Mouse (Mus musculus): ENCODE results near the gene Nol4l. TPM values are rescaled to one million over a fixed set of nuclear protein-coding genes. Genes with fewer than 3 reads are reported as not detected.

The Nol4l gene
- polyA plus RNA-seq, 1 experiment from 2014 or later, result 11.5 TPM

- under 1% methylated on average over 36 of the region's 70 CpGs for WGBS
- Histone ChIP-seq H3K4me3 (replicated peaks; ENCODE audit: low read length) (peak overlapping the region; percentile 75), H3K9me3 (replicated peaks; ENCODE audit: control insufficient read depth, low read length) (no peaks in the 10 kb centered on the region), H3K27ac (ENCODE audit: low read length) (peak overlapping the region; percentile 66), H3K36me3 (ENCODE audit: control insufficient read depth, insufficient read depth, low read length) (no peaks in the 10 kb centered on the region), H3K9ac (ENCODE audit: low read length) (peak overlapping the region; percentile 76), H3K4me1 (ENCODE audit: control insufficient read depth, insufficient read depth, low read length) (peaks cover 33% of the 10 kb centered on the region), H3K27me3 (ENCODE audit: control insufficient read depth, insufficient read depth, low read length) (peaks cover 12% of the 10 kb centered on the region; the same call in 1 of the 2 replicates), H3K4me2 (ENCODE audit: low read depth, low read length) (peak overlapping the region; percentile 100)
- ATAC-seq (ENCODE audit: insufficient read depth, low FRiP score), result peak; percentile 30
Observed at GRCm38 (mm10) chr2:153528571-153529364, 1.0 kb downstream of the Nol4l start.

DNA sequence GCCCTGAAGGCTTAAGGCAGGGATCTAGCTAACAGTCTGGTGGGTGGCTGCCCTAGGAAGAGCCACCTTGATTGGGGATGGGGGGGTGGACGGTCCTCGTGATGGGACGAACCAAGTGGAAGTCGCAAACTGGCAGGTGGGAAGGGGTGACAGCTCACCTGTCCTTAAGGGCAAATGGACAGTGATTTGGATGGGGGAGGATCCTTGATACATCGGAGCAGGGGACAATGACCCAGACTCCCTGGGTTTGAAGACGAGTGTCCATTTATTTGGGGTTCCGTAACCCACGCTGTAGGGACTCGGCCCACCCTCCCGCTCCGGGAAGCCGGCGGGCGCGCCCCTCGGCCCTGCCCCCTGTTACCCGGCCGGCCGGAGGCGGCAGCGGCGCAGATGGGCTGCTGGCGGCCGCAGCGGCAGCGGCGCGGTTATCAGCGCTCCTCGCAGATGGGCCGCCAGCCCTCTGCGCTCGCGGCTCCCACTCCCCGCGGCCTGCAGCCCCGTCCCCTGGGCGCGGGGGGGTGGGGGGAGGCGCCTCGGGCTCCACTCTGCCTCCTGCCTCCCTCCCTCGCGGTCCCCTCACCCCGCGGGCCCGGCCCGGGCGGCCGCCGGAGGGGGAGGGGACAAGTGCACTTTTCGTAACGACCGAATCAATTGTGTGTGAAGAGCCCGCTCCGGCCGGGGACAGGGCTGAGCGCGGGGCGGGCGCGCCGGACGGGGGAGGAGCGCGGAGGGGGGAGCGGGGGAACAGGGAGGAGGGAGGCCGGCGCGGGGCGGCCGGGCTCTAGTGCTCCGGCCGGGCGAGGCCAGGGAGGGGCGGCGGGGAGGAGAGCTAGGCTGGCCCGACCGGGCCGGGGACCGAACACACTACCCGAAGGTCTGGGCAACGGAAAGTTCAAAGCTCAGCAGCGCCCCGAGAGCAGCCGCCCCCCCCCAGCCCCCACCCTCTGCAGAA lies 1.9 kb downstream of the Nol4l start:
- H3K4me1 ChIP-seq (ENCODE audit: control insufficient read depth, insufficient read depth, low read length), result peaks cover 37% of the 10 kb centered on the region
- H3K27ac ChIP-seq (ENCODE audit: low read length), result peak overlapping the region; percentile 66
- WGBS, result 4% methylated on average over 74 of the region's 85 CpGs
- peak overlapping the region; percentile 76 for H3K9ac ChIP-seq (ENCODE audit: low read length)
- no peaks in the 10 kb centered on the region for H3K36me3 ChIP-seq (ENCODE audit: control insufficient read depth, insufficient read depth, low read length)
- peak overlapping the region; percentile 75 for H3K4me3 ChIP-seq (replicated peaks; ENCODE audit: low read length)
- peaks cover 12% of the 10 kb centered on the region; the same call in 1 of the 2 replicates for H3K27me3 ChIP-seq (ENCODE audit: control insufficient read depth, insufficient read depth, low read length)
- ATAC-seq (ENCODE audit: insufficient read depth, low FRiP score), result peak; percentile 70
- no peaks in the 10 kb centered on the region for H3K9me3 ChIP-seq (replicated peaks; ENCODE audit: control insufficient read depth, low read length)
- peak overlapping the region; percentile 100 for H3K4me2 ChIP-seq (ENCODE audit: low read depth, low read length)

GRCm38 (mm10) chr2:153526850-153527530 lies 2.8 kb downstream of the Nol4l start:
- 59% methylated on average over 9 of the region's 9 CpGs for WGBS
- no peak overlapping the region for H3K4me3 ChIP-seq (replicated peaks; ENCODE audit: low read length)
- H3K9ac ChIP-seq (ENCODE audit: low read length), result no peak overlapping the region; the same call in 1 of the 2 replicates
- H3K27me3 ChIP-seq (ENCODE audit: control insufficient read depth, insufficient read depth, low read length), result peaks cover 12% of the 10 kb centered on the region; the same call in 1 of the 2 replicates
- no peaks in the 10 kb centered on the region for H3K36me3 ChIP-seq (ENCODE audit: control insufficient read depth, insufficient read depth, low read length)
- H3K4me1 ChIP-seq (ENCODE audit: control insufficient read depth, insufficient read depth, low read length), result peaks cover 39% of the 10 kb centered on the region
- peak overlapping the region; percentile 100; the same call in 1 of the 2 replicates for H3K4me2 ChIP-seq (ENCODE audit: low read depth, low read length)
- no peaks in the 10 kb centered on the region for H3K9me3 ChIP-seq (replicated peaks; ENCODE audit: control insufficient read depth, low read length)
- H3K27ac ChIP-seq (ENCODE audit: low read length), result peak overlapping the region; percentile 65
- ATAC-seq (ENCODE audit: insufficient read depth, low FRiP score), result no peak

GRCm38 (mm10) chr2:153525906-153526311 lies 3.9 kb downstream of the Nol4l start:
- peak overlapping the region; percentile 65 for H3K27ac ChIP-seq (ENCODE audit: low read length)
- 19% methylated on average over 10 of the region's 10 CpGs for WGBS
- H3K4me2 ChIP-seq (ENCODE audit: low read depth, low read length), result no peak overlapping the region
- no peak overlapping the region for H3K4me3 ChIP-seq (replicated peaks; ENCODE audit: low read length)
- no peaks in the 10 kb centered on the region for H3K36me3 ChIP-seq (ENCODE audit: control insufficient read depth, insufficient read depth, low read length)
- no peak overlapping the region for H3K9ac ChIP-seq (ENCODE audit: low read length)
- peak; percentile 65 for ATAC-seq (ENCODE audit: insufficient read depth, low FRiP score)
- no peaks in the 10 kb centered on the region for H3K9me3 ChIP-seq (replicated peaks; ENCODE audit: control insufficient read depth, low read length)
- peaks cover 11% of the 10 kb centered on the region; the same call in 1 of the 2 replicates for H3K27me3 ChIP-seq (ENCODE audit: control insufficient read depth, insufficient read depth, low read length)
- peaks cover 39% of the 10 kb centered on the region for H3K4me1 ChIP-seq (ENCODE audit: control insufficient read depth, insufficient read depth, low read length)

- no peak overlapping the region for H3K9ac ChIP-seq (ENCODE audit: low read length)
- ATAC-seq (ENCODE audit: insufficient read depth, low FRiP score), result no peak
- H3K4me2 ChIP-seq (ENCODE audit: low read depth, low read length), result no peak overlapping the region
- whole genome bisulfite sequencing, result 70% methylated on average over 2 of the region's 2 CpGs
- no peaks in the 10 kb centered on the region for H3K9me3 ChIP-seq (replicated peaks; ENCODE audit: control insufficient read depth, low read length)
- H3K27ac ChIP-seq (ENCODE audit: low read length), result no peak overlapping the region
- no peak overlapping the region for H3K4me3 ChIP-seq (replicated peaks; ENCODE audit: low read length)
- no peaks in the 10 kb centered on the region; the same call in 1 of the 2 replicates for H3K27me3 ChIP-seq (ENCODE audit: control insufficient read depth, insufficient read depth, low read length)
- H3K36me3 ChIP-seq (ENCODE audit: control insufficient read depth, insufficient read depth, low read length), result no peaks in the 10 kb centered on the region
- H3K4me1 ChIP-seq (ENCODE audit: control insufficient read depth, insufficient read depth, low read length), result peaks cover 35% of the 10 kb centered on the region
Observed at GRCm38 (mm10) chr2:153524727-153525126, 5.0 kb downstream of the Nol4l start.

GRCm38 (mm10) chr2:153523656-153524055 lies 6.1 kb downstream of the Nol4l start:
- H3K36me3 ChIP-seq (ENCODE audit: control insufficient read depth, insufficient read depth, low read length), result no peaks in the 10 kb centered on the region
- H3K4me3 ChIP-seq (replicated peaks; ENCODE audit: low read length), result no peak overlapping the region
- H3K4me2 ChIP-seq (ENCODE audit: low read depth, low read length), result no peak overlapping the region
- 86% methylated on average over 12 of the region's 12 CpGs for WGBS
- no peak overlapping the region for H3K27ac ChIP-seq (ENCODE audit: low read length)
- H3K27me3 ChIP-seq (ENCODE audit: control insufficient read depth, insufficient read depth, low read length), result no peaks in the 10 kb centered on the region; the same call in 1 of the 2 replicates
- H3K9ac ChIP-seq (ENCODE audit: low read length), result no peak overlapping the region
- no peak for ATAC-seq (ENCODE audit: insufficient read depth, low FRiP score)
- no peaks in the 10 kb centered on the region for H3K9me3 ChIP-seq (replicated peaks; ENCODE audit: control insufficient read depth, low read length)
- H3K4me1 ChIP-seq (ENCODE audit: control insufficient read depth, insufficient read depth, low read length), result peaks cover 32% of the 10 kb centered on the region

DNA sequence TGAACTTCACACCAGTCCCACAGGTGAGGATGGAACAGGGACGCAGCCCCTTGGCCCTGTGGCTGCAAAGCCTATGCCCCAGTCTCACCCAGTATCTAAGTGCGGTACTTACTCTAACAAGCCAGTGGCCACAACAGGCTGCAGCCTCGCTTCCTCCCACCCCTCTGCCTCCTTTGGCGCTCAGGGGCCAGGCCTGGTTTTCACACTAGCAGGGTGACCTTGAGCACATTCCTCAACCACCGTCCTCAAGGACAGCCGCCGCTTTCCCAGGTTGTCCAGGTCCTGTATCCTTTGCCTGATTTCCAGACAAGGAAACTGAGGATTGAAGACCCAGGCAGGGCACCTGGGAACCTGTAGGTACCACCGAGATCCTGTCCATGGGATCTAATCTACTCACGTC lies 6.6 kb downstream of the Nol4l start:
- H3K9me3 ChIP-seq (replicated peaks; ENCODE audit: control insufficient read depth, low read length), result no peaks in the 10 kb centered on the region
- peaks cover 30% of the 10 kb centered on the region for H3K4me1 ChIP-seq (ENCODE audit: control insufficient read depth, insufficient read depth, low read length)
- no peak overlapping the region for H3K4me3 ChIP-seq (replicated peaks; ENCODE audit: low read length)
- H3K36me3 ChIP-seq (ENCODE audit: control insufficient read depth, insufficient read depth, low read length), result no peaks in the 10 kb centered on the region
- ATAC-seq (ENCODE audit: insufficient read depth, low FRiP score), result no peak
- no peaks in the 10 kb centered on the region for H3K27me3 ChIP-seq (ENCODE audit: control insufficient read depth, insufficient read depth, low read length)
- no peak overlapping the region for H3K4me2 ChIP-seq (ENCODE audit: low read depth, low read length)
- no peak overlapping the region for H3K9ac ChIP-seq (ENCODE audit: low read length)
- no peak overlapping the region for H3K27ac ChIP-seq (ENCODE audit: low read length)
- 58% methylated on average over 9 of the region's 9 CpGs for WGBS

DNA sequence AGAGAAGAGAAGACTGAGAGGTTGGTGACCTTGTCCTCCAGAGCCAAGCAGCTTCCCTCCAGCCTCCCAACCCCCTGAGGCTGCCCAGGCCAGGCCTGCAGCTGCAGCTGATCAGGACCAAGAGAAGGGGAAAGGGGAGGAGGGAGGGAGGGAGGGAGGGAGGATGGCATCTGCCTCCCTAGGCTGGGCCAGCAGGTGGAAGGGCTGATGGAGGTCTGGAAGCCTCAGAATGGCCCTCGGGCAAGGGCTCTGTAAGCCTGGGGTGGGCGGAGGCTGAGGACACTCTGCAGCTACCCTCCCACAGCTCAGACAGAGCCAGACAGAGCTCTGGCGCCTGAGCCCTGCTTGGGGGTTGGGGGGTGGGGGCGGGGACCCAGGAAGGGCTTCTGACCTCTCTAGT lies 7.5 kb downstream of the Nol4l start:
- Histone ChIP-seq H3K27me3 (ENCODE audit: control insufficient read depth, insufficient read depth, low read length) (no peaks in the 10 kb centered on the region), H3K9ac (ENCODE audit: low read length) (no peak overlapping the region), H3K4me1 (ENCODE audit: control insufficient read depth, insufficient read depth, low read length) (peaks cover 23% of the 10 kb centered on the region), H3K27ac (ENCODE audit: low read length) (no peak overlapping the region), H3K36me3 (ENCODE audit: control insufficient read depth, insufficient read depth, low read length) (no peaks in the 10 kb centered on the region), H3K4me3 (replicated peaks; ENCODE audit: low read length) (no peak overlapping the region), H3K9me3 (replicated peaks; ENCODE audit: control insufficient read depth, low read length) (no peaks in the 10 kb centered on the region), H3K4me2 (ENCODE audit: low read depth, low read length) (no peak overlapping the region)
- WGBS, result 50% methylated on average over 4 of the region's 4 CpGs
- no peak for ATAC-seq (ENCODE audit: insufficient read depth, low FRiP score)

Measured in stomach, embryonic 16.5 days (tissue).